Mouse (Mus musculus) myocyte (in vitro differentiated cells): Measurements from ENCODE around the gene Skint3.

Source experiments
- E2F4 ChIP-seq: IDR thresholded peaks from one replicate; pipeline ENCODE4 v1.6.1; 2011; ENCODE audit warnings: mild to moderate bottlenecking, control low read depth, moderate library complexity; ENCODE audit not compliant: insufficient read depth
- MAX ChIP-seq: IDR thresholded peaks from one replicate; pipeline ENCODE4 v1.6.1; 2011; ENCODE audit warnings: low read depth, mild to moderate bottlenecking, control low read depth
- MYOD1 ChIP-seq, 3 experiments: IDR thresholded peaks; one replicate each; pipeline ENCODE4 v1.6.1; 2011; ENCODE audit warnings: control low read depth in 2 of 3, low read depth in 2 of 3, mild to moderate bottlenecking in 2 of 3, moderate library complexity in 1 of 3; ENCODE audit not compliant: insufficient read length in 2 of 3, control insufficient read depth in 1 of 3

DNA sequence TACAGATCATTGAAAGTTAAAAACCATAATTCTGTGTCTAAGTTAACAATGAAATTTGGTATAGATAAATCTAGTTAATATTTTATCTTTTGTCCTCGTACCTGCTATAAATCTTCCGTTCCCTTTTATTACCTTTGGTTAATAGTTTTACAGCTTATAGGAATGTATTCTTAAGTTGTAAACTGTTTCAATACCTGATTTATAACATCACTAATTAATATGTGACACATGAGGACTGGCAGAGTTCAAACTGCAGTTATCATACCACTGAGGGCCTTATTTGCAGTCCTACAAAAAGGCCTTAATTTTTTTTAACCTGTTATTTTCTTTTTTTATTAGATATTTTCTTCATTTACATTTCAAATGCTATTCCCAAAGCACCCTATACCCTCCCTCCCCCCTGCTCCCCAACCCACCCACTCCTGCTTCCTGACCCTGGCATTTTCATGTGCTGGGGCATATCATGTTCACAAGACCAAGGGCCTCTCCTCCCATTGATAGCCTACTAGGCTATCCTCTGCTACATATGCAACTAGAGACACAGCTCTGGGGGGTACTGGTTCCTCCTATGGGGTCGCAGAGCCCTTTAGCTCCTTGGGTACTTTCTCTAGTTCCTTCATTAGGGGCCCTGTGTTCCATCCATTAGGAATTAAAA is 70.9 kb downstream of the Skint3 start:
- TF ChIP-seq MAX, result no peak
- no peak for TF ChIP-seq E2F4
- TF ChIP-seq MYOD1 (IDR thresholded peaks at IDR 0.05; ENCODE audit: control insufficient read depth in 1 of 3, insufficient read length in 2 of 3, low read depth in 2 of 3), result no peak
